Mouse (Mus musculus) small intestine, adult 2 months (tissue): ENCODE data around the gene Bach2.

Source experiments
- CTCF ChIP-seq: fragments of 200-500 bp; IDR thresholded peaks from 2 replicates; pipeline ENCODE4 v1.5.1; 2012; ENCODE audit warnings: low read depth, mild to moderate bottlenecking, control low read depth, inconsistent platforms, low read length, moderate library complexity, mixed read lengths; ENCODE audit not compliant: insufficient replicate concordance, insufficient read length; ENCODE audit errors: extremely low read depth
- POLR2A ChIP-seq: fragments of 200-500 bp; IDR thresholded peaks from 2 replicates; pipeline ENCODE4 v1.6.1; 2012; ENCODE audit warnings: low read depth, mild to moderate bottlenecking, control low read depth, inconsistent platforms, low read length, moderate library complexity

DNA sequence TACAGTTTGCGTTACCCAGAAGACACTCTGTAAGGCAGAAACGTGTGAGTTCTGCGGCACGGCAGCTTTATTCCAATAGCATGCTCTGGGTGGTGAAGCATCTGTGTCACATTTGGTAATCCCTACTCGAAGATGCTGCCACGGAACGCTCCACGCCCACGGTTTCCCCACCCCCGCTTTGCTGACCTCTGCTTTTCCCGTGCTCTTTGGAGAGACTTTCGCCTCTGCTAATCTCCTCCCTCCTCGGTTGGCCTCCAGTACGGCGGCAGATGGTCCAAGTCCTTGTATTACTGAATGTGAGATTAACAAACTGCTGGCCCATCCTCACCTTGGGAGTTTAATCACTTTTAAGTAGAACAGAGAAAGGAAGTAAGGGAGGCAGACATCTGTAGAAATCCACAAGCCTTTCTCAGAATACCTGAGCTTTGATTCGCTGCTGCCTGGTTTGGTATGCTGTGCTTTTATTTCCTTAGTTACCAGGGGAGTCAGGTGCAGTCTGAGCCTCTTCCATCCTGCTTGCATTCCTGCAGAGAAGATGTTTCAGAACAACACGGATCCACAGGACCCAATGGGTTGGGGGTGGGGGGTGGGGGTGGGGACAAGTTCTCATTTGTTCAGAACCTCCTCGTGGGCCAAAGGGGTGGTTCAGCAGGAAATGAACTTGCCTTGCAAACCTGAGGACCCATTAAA is 242.9 kb downstream of the Bach2 start:
- TF ChIP-seq CTCF (no peak), POLR2A (no peak)
